Mouse (Mus musculus): ENCODE results near the gene Duox2. TPM values are rescaled to one million over a fixed set of nuclear protein-coding genes. Genes with fewer than 3 reads are reported as not detected.
"Not testable (repeated sequence)": the region's sequence is repeated elsewhere in the genome, so short reads cannot be mapped to it uniquely, and the experiment has no call there.

Duox2 gene
- polyA plus RNA-seq (2012; ENCODE audit: insufficient read depth, low replicate concordance): not detected in 2 replicates

- no peaks in the 10 kb centered on the region for H3K9me3 ChIP-seq
- H3K4me1 ChIP-seq: peaks cover 60% of the 10 kb centered on the region
- peak within 1 kb of the TSS; percentile 80 for H3K4me3 ChIP-seq (replicated peaks)
- H3K36me3 ChIP-seq (replicated peaks; ENCODE audit: low read length): no peaks in the 10 kb centered on the region
- TF ChIP-seq FLI1 (IDR thresholded peaks at IDR 0.05; ENCODE audit: low read length) (no peak), GATA1 (IDR thresholded peaks at IDR 0.05; ENCODE audit: borderline replicate concordance, low read length) (no peak)
- peaks cover 95% of the 10 kb centered on the region for H3K27me3 ChIP-seq (replicated peaks)
Observed at GRCm38 (mm10) chr2:122298096-122298499, at the start of gene Duox2. Gene Duox2, minus strand, starts transcription at chr2:122298449.

- Histone ChIP-seq H3K27me3 (replicated peaks) (peaks cover 62% of the 10 kb centered on the region), H3K4me3 (replicated peaks) (no peak overlapping the region), H3K9me3 (no peaks in the 10 kb centered on the region), H3K4me1 (peaks cover 21% of the 10 kb centered on the region), H3K36me3 (replicated peaks; ENCODE audit: low read length) (no peaks in the 10 kb centered on the region)
- TF ChIP-seq FLI1 (IDR thresholded peaks at IDR 0.05; ENCODE audit: low read length) (no peak), GATA1 (IDR thresholded peaks at IDR 0.05; ENCODE audit: borderline replicate concordance, low read length) (no peak)
Observed at GRCm38 (mm10) chr2:122347257-122347656, 49.0 kb upstream of the Duox2 start.

GRCm38 (mm10) chr2:122346164-122346563 lies 47.9 kb upstream of the Duox2 start:
- H3K4me3 ChIP-seq (replicated peaks); H3K36me3 ChIP-seq (replicated peaks; ENCODE audit: low read length); H3K9me3 ChIP-seq: not testable (repeated sequence)
- peaks cover 31% of the 10 kb centered on the region for H3K4me1 ChIP-seq
- peaks cover 59% of the 10 kb centered on the region for H3K27me3 ChIP-seq (replicated peaks)

- H3K27me3 ChIP-seq (replicated peaks): peaks cover 58% of the 10 kb centered on the region
- peaks cover 38% of the 10 kb centered on the region for H3K4me1 ChIP-seq
- H3K36me3 ChIP-seq (replicated peaks; ENCODE audit: low read length): no peaks in the 10 kb centered on the region
- no peak for TF ChIP-seq GATA1 (IDR thresholded peaks at IDR 0.05; ENCODE audit: borderline replicate concordance, low read length)
- TF ChIP-seq FLI1 (IDR thresholded peaks at IDR 0.05; ENCODE audit: low read length): no peak
- no peak overlapping the region for H3K4me3 ChIP-seq (replicated peaks)
- no peaks in the 10 kb centered on the region for H3K9me3 ChIP-seq
Observed at GRCm38 (mm10) chr2:122345106-122345893, 47.1 kb upstream of the Duox2 start.

GRCm38 (mm10) chr2:122337291-122337690 lies 39.0 kb upstream of the Duox2 start:
- Histone ChIP-seq H3K4me3 (replicated peaks) (no peak overlapping the region), H3K27me3 (replicated peaks) (peaks cover 53% of the 10 kb centered on the region), H3K4me1 (peaks cover 21% of the 10 kb centered on the region), H3K36me3 (replicated peaks; ENCODE audit: low read length) (no peaks in the 10 kb centered on the region), H3K9me3 (no peaks in the 10 kb centered on the region)
- TF ChIP-seq FLI1 (IDR thresholded peaks at IDR 0.05; ENCODE audit: low read length): no peak
- no peak for TF ChIP-seq GATA1 (IDR thresholded peaks at IDR 0.05; ENCODE audit: borderline replicate concordance, low read length)

GRCm38 (mm10) chr2:122334170-122334569 lies 35.9 kb upstream of the Duox2 start:
- H3K36me3 ChIP-seq (replicated peaks; ENCODE audit: low read length): no peaks in the 10 kb centered on the region
- peaks cover 56% of the 10 kb centered on the region for H3K27me3 ChIP-seq (replicated peaks)
- TF ChIP-seq GATA1 (IDR thresholded peaks at IDR 0.05; ENCODE audit: borderline replicate concordance, low read length): no peak
- no peak for TF ChIP-seq FLI1 (IDR thresholded peaks at IDR 0.05; ENCODE audit: low read length)
- H3K4me3 ChIP-seq (replicated peaks): no peak overlapping the region
- no peaks in the 10 kb centered on the region for H3K9me3 ChIP-seq
- peaks cover 3% of the 10 kb centered on the region; the same call in 1 of the 2 replicates for H3K4me1 ChIP-seq

- H3K9me3 ChIP-seq: no peaks in the 10 kb centered on the region
- H3K36me3 ChIP-seq (replicated peaks; ENCODE audit: low read length): no peaks in the 10 kb centered on the region
- no peak overlapping the region for H3K4me3 ChIP-seq (replicated peaks)
- H3K4me1 ChIP-seq: no peaks in the 10 kb centered on the region; the same call in 1 of the 2 replicates
- no peak for TF ChIP-seq FLI1 (IDR thresholded peaks at IDR 0.05; ENCODE audit: low read length)
- TF ChIP-seq GATA1 (IDR thresholded peaks at IDR 0.05; ENCODE audit: borderline replicate concordance, low read length): no peak
- H3K27me3 ChIP-seq (replicated peaks): peaks cover 54% of the 10 kb centered on the region
Observed at GRCm38 (mm10) chr2:122332222-122332621, 34.0 kb upstream of the Duox2 start.

- not testable (repeated sequence) for H3K36me3 ChIP-seq (replicated peaks; ENCODE audit: low read length); H3K4me1 ChIP-seq; H3K4me3 ChIP-seq (replicated peaks); H3K9me3 ChIP-seq
- H3K27me3 ChIP-seq (replicated peaks): peaks cover 50% of the 10 kb centered on the region
Observed at GRCm38 (mm10) chr2:122330317-122330716, 32.1 kb upstream of the Duox2 start.

GRCm38 (mm10) chr2:122327986-122328385 lies 29.7 kb upstream of the Duox2 start:
- Histone ChIP-seq H3K4me3 (replicated peaks) (no peak overlapping the region), H3K4me1 (no peaks in the 10 kb centered on the region), H3K9me3 (no peaks in the 10 kb centered on the region), H3K27me3 (replicated peaks) (peaks cover 57% of the 10 kb centered on the region), H3K36me3 (replicated peaks; ENCODE audit: low read length) (no peaks in the 10 kb centered on the region)
- no peak for TF ChIP-seq GATA1 (IDR thresholded peaks at IDR 0.05; ENCODE audit: borderline replicate concordance, low read length)
- TF ChIP-seq FLI1 (IDR thresholded peaks at IDR 0.05; ENCODE audit: low read length): no peak

GRCm38 (mm10) chr2:122325361-122325760 lies 27.1 kb upstream of the Duox2 start:
- H3K4me3 ChIP-seq (replicated peaks): no peak overlapping the region
- no peaks in the 10 kb centered on the region for H3K4me1 ChIP-seq
- TF ChIP-seq FLI1 (IDR thresholded peaks at IDR 0.05; ENCODE audit: low read length): no peak
- TF ChIP-seq GATA1 (IDR thresholded peaks at IDR 0.05; ENCODE audit: borderline replicate concordance, low read length): no peak
- no peaks in the 10 kb centered on the region for H3K36me3 ChIP-seq (replicated peaks; ENCODE audit: low read length)
- H3K27me3 ChIP-seq (replicated peaks): peaks cover 63% of the 10 kb centered on the region
- H3K9me3 ChIP-seq: no peaks in the 10 kb centered on the region
